Mouse (Mus musculus) limb, embryonic 14.5 days (tissue): ENCODE measurements around the gene Slc36a2. TPM values are rescaled to one million over a fixed set of nuclear protein-coding genes. Genes with fewer than 3 reads are reported as not detected.

Experiments used
- ATAC-seq: fragments of 200-750 bp; cut with Nextera tagmentation; 2 replicates; pipeline ENCODE4 v1.8.0; 2017; ENCODE audit warnings: low read depth, moderate number of reproducible peaks, moderate TSS enrichment; ENCODE audit not compliant: low FRiP score
- DNase-seq: peaks from one replicate; pipeline ENCODE4 v3.0.0-alpha.2; 2015; ENCODE audit warnings: low spot score
- H3K27ac ChIP-seq: fragments of 300-500 bp; sonication (generic); replicated peaks from 2 replicates; pipeline ENCODE4 v1.5.1; 2014; ENCODE audit warnings: low read depth, mild to moderate bottlenecking, low read length, moderate library complexity, mixed read lengths
- H3K27me3 ChIP-seq: fragments of 300-500 bp; sonication (generic); 2 replicates; pipeline ENCODE4 v1.6.1; 2014; ENCODE audit warnings: low read length, mixed read lengths; ENCODE audit not compliant: control insufficient read depth, insufficient read depth
- H3K36me3 ChIP-seq: fragments of 300-500 bp; sonication (generic); 2 replicates; pipeline ENCODE4 v1.6.1; 2014; ENCODE audit warnings: mild to moderate bottlenecking, low read length, moderate library complexity, mixed read lengths; ENCODE audit not compliant: control insufficient read depth, insufficient read depth
- H3K4me1 ChIP-seq: fragments of 300-500 bp; sonication (generic); 2 replicates; pipeline ENCODE4 v1.6.1; 2014; ENCODE audit warnings: antibody characterized with exemption, low read length, mixed read lengths; ENCODE audit not compliant: control insufficient read depth, insufficient read depth
- H3K4me2 ChIP-seq: fragments of 300-500 bp; sonication (generic); replicated peaks from 2 replicates; pipeline ENCODE4 v1.6.1; 2014; ENCODE audit warnings: low read depth, mild to moderate bottlenecking, low read length, moderate library complexity; ENCODE audit not compliant: severe bottlenecking
- H3K4me3 ChIP-seq: fragments of 300-500 bp; sonication (generic); replicated peaks from 2 replicates; pipeline ENCODE4 v1.5.1; 2014; ENCODE audit warnings: low read length
- H3K9ac ChIP-seq: fragments of 300-500 bp; sonication (generic); 2 replicates; pipeline ENCODE4 v1.6.1; 2014; ENCODE audit warnings: mild to moderate bottlenecking, low read depth, low read length, moderate library complexity; ENCODE audit not compliant: severe bottlenecking
- H3K9me3 ChIP-seq: fragments of 300-500 bp; sonication (generic); 2 replicates; pipeline ENCODE4 v1.6.1; 2016; ENCODE audit warnings: low read length; ENCODE audit not compliant: control insufficient read depth
- POLR2A ChIP-seq: fragments of 200-500 bp; IDR thresholded peaks from 2 replicates; pipeline ENCODE4 v1.8.0; 2012; ENCODE audit warnings: inconsistent platforms, mild to moderate bottlenecking, moderate library complexity, borderline replicate concordance; ENCODE audit not compliant: insufficient read depth, insufficient read length; ENCODE audit errors: extremely low read depth
- WGBS: fragments of 180-500 bp; shearing (Covaris S2); extraction: QIAGEN DNeasy Blood & Tissue Kit; methylation state at CpG from one replicate; pipeline ENCODE4 v1.1.7; 2014; 5-methylcytosine and 5-hydroxymethylcytosine counted together
- polyA plus RNA-seq, 2 experiments: library from polyadenylated mRNA; depleted of rRNA in 1 of 2; stranded (reverse) in 1 of 2; unstranded in 1 of 2; fragments of >200 nt; fragmentation: Nextera tagmentation in 1 of 2; extraction: Ambion mirVana in 1 of 2; gene quantifications; 2 replicates each; pipeline versions ENCODE4 v1.2.1 to v1.2.3; 2012 to 2014

Gene Slc36a2
- polyA plus RNA-seq, 2 experiments = 1.4 to 1.7 TPM

DNA sequence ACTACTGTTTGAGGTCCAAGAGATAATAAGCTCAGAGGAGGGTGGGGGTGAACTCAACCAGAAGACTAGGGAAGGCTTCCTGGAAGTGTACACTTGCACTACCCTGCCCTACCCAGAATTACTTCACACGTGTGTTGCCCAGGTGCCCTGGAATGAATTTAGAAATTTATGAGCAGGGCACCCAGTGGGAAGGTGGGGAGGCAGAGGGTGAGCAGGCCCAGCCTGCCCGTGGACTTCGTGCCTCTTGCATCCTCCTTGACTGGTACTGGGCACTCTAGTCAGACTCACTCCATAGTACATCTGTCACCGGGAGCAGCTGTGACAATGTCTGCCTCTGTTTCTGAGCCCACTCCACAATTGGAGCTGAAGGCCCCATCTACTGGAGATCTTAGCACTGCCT lies 28.6 kb upstream of the Slc36a2 start:
- Histone ChIP-seq H3K27ac (no peak overlapping the region), H3K9me3 (no peaks in the 10 kb centered on the region), H3K27me3 (no peaks in the 10 kb centered on the region), H3K36me3 (no peaks in the 10 kb centered on the region), H3K4me3 (no peak overlapping the region), H3K9ac (no peak overlapping the region), H3K4me2 (no peak overlapping the region), H3K4me1 (peaks cover 13% of the 10 kb centered on the region; the same call in 1 of the 2 replicates)
- no peak for TF ChIP-seq POLR2A
- 84% methylated on average over 4 of the region's 4 CpGs for WGBS
- ATAC-seq (no peak), DNase-seq (no peak)

DNA sequence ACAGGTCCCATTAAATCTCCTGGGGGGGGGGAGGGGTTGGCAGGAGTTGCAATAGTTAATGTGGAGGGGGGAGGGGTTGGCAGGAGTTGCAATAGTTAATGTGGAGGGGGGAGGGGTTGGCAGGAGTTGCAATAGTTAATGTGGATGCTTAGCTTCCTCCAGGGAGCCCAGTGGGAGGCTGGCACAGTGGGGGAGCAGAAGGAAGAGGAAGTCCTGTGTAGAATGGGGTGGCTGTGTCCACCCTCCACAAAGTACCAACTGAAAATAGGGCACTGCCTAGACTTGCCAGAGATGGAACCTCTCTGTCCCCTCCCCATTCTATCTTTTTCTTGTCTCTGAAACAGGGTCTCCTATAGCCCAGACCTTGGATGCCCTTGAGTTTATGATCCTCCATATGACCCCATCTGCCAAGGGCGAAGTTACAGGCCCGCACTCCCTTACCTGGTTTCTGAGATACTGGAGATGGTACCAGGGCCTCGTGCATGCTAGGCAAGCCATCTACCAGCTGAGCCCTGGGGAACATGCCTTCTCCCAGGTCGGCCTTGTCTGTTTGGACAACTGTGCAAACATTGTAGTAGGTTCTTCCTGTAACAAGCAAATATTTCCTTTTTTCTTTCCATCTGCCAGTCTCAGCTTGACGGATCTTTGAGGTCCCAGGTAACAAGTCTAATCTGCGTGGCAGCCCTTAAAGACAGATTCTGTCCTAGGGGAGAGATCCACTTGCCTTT lies 24.9 kb upstream of the Slc36a2 start:
- no peak overlapping the region for H3K27ac ChIP-seq
- WGBS = 79% methylated on average over 6 of the region's 6 CpGs

DNA sequence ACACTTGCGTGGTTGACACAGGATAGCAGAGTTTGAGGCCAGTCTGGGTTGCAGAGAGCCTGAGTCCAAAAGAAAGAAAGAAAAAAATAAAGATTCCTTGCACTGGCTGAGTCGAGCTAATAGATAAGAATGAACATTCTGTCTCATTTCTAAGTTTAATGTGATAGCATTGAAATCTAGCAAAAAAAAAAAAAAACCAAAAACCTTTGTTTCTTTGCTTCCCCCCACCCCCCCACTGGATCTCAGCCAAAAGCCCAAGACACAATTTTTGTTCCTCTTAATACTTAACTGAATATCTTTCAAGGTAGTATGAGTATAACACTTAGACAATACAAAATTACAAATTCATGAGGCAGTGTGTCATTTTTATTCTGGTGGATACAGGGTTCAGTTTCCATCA lies 24.2 kb upstream of the Slc36a2 start:
- no peaks in the 10 kb centered on the region for H3K9me3 ChIP-seq
- ATAC-seq = no peak
- 63% methylated on average over 2 of the region's 2 CpGs for WGBS
- TF ChIP-seq POLR2A = no peak
- no peak overlapping the region for H3K4me3 ChIP-seq
- no peak for DNase-seq
- peaks cover 13% of the 10 kb centered on the region; the same call in 1 of the 2 replicates for H3K4me1 ChIP-seq
- no peak overlapping the region for H3K27ac ChIP-seq
- no peaks in the 10 kb centered on the region for H3K36me3 ChIP-seq
- H3K4me2 ChIP-seq = no peak overlapping the region
- no peaks in the 10 kb centered on the region for H3K27me3 ChIP-seq
- no peak overlapping the region for H3K9ac ChIP-seq

More for the DNA sequence above, 24.9 kb upstream of the Slc36a2 start:
- DNase-seq (no peak), ATAC-seq (no peak)
- no peaks in the 10 kb centered on the region for H3K36me3 ChIP-seq
- peaks cover 13% of the 10 kb centered on the region; the same call in 1 of the 2 replicates for H3K4me1 ChIP-seq
- no peaks in the 10 kb centered on the region for H3K9me3 ChIP-seq
- no peak overlapping the region for H3K4me3 ChIP-seq
- H3K27me3 ChIP-seq = no peaks in the 10 kb centered on the region
- no peak for TF ChIP-seq POLR2A
- no peak overlapping the region for H3K9ac ChIP-seq
- no peak overlapping the region for H3K4me2 ChIP-seq

DNA sequence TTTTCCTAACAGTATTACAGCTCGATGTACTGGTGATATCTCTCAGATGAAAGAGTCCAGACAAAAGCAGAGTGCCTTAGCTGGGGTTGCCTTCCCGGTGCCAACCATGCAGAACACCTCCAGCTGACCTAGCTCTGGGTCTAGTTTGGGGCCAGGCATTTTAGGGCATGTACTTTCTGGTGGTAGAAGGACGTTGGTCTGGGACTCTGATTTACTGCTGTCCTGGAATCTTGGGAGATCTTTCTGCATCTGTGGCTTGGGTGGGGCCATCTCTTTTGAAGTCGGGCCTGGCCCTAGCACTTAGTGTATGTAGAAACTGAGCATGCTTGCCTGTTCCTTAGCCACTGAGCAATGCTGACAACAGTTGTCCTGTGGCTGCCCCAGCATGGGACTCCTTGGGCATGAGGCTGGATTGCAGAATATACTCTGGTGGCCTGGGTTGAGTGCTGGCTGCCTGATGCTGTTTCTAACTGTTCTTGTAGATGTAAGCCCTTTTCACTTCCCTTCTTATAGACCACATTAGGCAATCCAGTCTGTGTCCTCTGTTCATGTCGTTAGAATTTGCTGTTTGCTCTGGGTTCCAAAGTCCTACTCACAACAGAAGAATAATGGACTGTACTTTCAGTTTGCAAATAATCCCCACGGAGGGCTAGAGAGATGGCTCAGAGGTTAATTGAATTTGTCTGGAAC lies 23.3 kb upstream of the Slc36a2 start:
- Histone ChIP-seq H3K4me2 (no peak overlapping the region), H3K9ac (no peak overlapping the region), H3K36me3 (no peaks in the 10 kb centered on the region), H3K4me1 (peaks cover 13% of the 10 kb centered on the region; the same call in 1 of the 2 replicates), H3K9me3 (no peaks in the 10 kb centered on the region), H3K27ac (no peak overlapping the region), H3K4me3 (no peak overlapping the region), H3K27me3 (no peaks in the 10 kb centered on the region)
- TF ChIP-seq POLR2A = no peak
- DNase-seq (no peak), ATAC-seq (no peak)
- WGBS = 63% methylated on average over 6 of the region's 6 CpGs

DNA sequence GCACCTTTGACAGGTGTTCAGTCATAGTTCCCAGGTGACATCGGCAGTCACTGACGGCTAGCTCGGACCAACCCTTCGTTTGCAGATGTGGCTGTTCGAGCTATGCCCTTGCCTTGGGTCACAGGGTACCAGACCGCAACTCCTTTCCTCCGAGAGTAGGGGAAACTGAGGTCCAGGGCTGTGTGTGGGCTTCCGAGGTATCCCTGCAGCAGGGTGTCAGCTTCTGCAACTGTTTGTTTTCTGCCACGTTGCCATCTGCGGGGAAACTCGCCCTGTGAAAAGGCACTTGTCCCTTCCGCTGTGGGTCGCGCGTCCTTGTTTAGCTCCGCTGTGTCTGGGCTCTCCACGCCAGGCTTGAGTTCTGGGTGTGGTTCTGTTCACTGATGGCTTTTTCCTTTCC lies 19.7 kb upstream of the Slc36a2 start:
- Histone ChIP-seq H3K4me2 (peak overlapping the region; percentile 98), H3K36me3 (no peaks in the 10 kb centered on the region), H3K4me1 (peaks cover 8% of the 10 kb centered on the region; the same call in 1 of the 2 replicates), H3K27ac (no peak overlapping the region), H3K27me3 (no peaks in the 10 kb centered on the region), H3K4me3 (peak overlapping the region; percentile 64), H3K9ac (peak overlapping the region; percentile 77), H3K9me3 (no peaks in the 10 kb centered on the region)
- 3% methylated on average over 17 of the region's 17 CpGs for WGBS
- no peak for TF ChIP-seq POLR2A
- no peak for DNase-seq
- ATAC-seq = no peak; the same call in 1 of the 2 replicates
